Mouse (Mus musculus): ENCODE data around the gene St3gal3. TPM values are rescaled to one million over a fixed set of nuclear protein-coding genes. Genes with fewer than 3 reads are reported as not detected.

The St3gal3 gene
- total and polyA plus RNA-seq, 3 experiments: 16.4 to 23.3 TPM; not detected in 1

DNA sequence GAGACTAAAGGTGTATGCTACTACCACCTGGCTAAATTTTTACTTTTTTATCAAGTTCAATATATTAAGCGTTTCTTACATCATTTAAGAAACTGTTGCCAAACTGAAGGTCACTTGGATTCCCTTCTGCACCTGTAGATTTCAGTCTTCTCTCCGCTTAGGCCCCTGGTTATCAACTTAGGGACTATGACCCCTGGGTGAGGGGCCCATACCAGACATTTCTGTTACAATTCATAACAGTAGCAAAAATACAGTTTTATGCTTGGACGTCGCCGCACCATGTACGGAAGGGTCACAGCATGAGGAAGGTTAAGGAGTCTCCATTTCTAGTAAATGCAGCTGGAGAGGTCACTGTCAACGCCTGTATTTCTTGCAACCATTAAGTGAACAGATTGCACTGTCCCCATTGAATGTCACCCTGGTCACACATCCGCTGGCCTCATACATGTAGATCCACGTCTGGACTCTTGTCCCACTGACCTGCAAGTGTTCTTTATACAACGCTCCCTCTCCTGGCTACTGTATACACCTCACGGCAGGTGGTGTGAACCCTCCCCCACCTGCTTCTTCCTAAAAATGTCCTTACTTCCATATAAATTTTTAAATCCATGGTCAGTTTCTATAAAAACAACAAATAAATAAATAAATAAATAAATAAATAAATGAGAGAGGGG, 41.8 kb downstream of the St3gal3 start:
- no peak for DNase-seq (ENCODE audit: low read depth, low spot score)
- Histone ChIP-seq H3K9me3 (replicated peaks; ENCODE audit: insufficient read depth, low read length) (no peaks in the 10 kb centered on the region), H3K4me3 (ENCODE audit: control insufficient read depth in 1 of 2, insufficient read depth in 1 of 2, low read depth in 2 of 2, low read length in 2 of 2) (no peak overlapping the region), H3K36me3 (ENCODE audit: control insufficient read depth in 1 of 2, insufficient read depth in 2 of 2, low read length in 2 of 2) (no peaks in the 10 kb centered on the region; a peak in 1 of 4 replicates), H3K27ac (ENCODE audit: control insufficient read depth, low read depth, low read length) (no peak overlapping the region), H3K79me2 (ENCODE audit: control insufficient read depth, insufficient read depth, low read length, poor library complexity) (no peaks in the 10 kb centered on the region), H3K27me3 (ENCODE audit: control insufficient read depth in 1 of 2, insufficient read depth in 2 of 2, low read length in 2 of 2) (no peaks in the 10 kb centered on the region), H3K4me1 (ENCODE audit: control insufficient read depth in 1 of 2, insufficient read depth in 2 of 2, low read length in 2 of 2) (no peaks in the 10 kb centered on the region), H3K9ac (ENCODE audit: control insufficient read depth, low read depth, low read length, poor library complexity, severe bottlenecking) (no peak overlapping the region)
- TF ChIP-seq MEF2A (IDR thresholded peaks at IDR 0.05; ENCODE audit: extremely low read depth, insufficient replicate concordance, low read depth, low read length, poor library complexity, severe bottlenecking): no peak
- TF ChIP-seq CTCF (IDR thresholded peaks at IDR 0.05 in 2 of 3, conservative IDR thresholded peaks at IDR 0.05 in 1 of 3; ENCODE audit: control insufficient read depth in 1 of 3, insufficient read depth in 1 of 3, low read depth in 2 of 3, low read length in 3 of 3, poor library complexity in 1 of 3, severe bottlenecking in 1 of 3): no peak
- TF ChIP-seq ZNF384 (IDR thresholded peaks at IDR 0.05; ENCODE audit: low read depth, low read length): no peak
- no peak for TF ChIP-seq TAL1 (IDR thresholded peaks at IDR 0.05; ENCODE audit: low read length)
- no peak for TF ChIP-seq TBP (IDR thresholded peaks at IDR 0.05; ENCODE audit: low read depth, low read length)
- no peak for TF ChIP-seq MAFK (IDR thresholded peaks at IDR 0.05; ENCODE audit: borderline replicate concordance, low read depth, low read length)
- no peak for TF ChIP-seq TCF12 (IDR thresholded peaks at IDR 0.05; ENCODE audit: low read depth, low read length)
- no peak for TF ChIP-seq USF2 (IDR thresholded peaks at IDR 0.05; ENCODE audit: borderline replicate concordance in 1 of 2, insufficient read depth in 1 of 2, low read depth in 1 of 2, low read length in 2 of 2)
- TF ChIP-seq ELF1 (IDR thresholded peaks at IDR 0.05; ENCODE audit: low read depth, low read length): no peak
- TF ChIP-seq NELFE (IDR thresholded peaks at IDR 0.05; ENCODE audit: low read depth, low read length): no peak
- TF ChIP-seq ETS1 (IDR thresholded peaks at IDR 0.05; ENCODE audit: low read depth, low read length): no peak
- no peak for TF ChIP-seq BHLHE40 (IDR thresholded peaks at IDR 0.05; ENCODE audit: borderline replicate concordance, low read depth, low read length)
- no peak for TF ChIP-seq MAZ (IDR thresholded peaks at IDR 0.05; ENCODE audit: low read depth, low read length)
- TF ChIP-seq MYB (IDR thresholded peaks at IDR 0.05; ENCODE audit: low read depth, low read length): no peak
- TF ChIP-seq POLR2AphosphoS2 (IDR thresholded peaks at IDR 0.05; ENCODE audit: low read length): no peak
- no peak for TF ChIP-seq POLR2AphosphoS5 (IDR thresholded peaks at IDR 0.05; ENCODE audit: borderline replicate concordance, low read depth, low read length)

DNA sequence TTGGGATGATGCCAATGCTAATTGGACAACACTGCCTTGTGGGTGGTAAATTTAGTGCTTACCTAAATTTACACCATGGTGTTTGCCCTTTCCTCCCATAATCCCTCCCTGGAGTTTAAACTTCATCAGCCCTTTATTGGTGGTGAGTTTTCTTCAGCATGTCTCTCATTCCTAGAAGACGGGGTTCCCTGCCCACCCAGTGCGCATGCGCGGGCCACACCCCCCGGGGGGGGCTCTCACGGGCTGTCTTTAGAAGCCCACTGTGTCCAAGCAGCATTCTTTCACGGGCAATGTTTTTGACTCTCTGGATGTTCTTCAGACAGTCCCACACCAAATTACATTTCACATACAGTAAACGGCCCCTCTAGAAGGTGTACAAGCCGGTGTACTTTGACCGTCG, 44.3 kb downstream of the St3gal3 start:
- Histone ChIP-seq H3K36me3 (ENCODE audit: control insufficient read depth in 1 of 2, insufficient read depth in 2 of 2, low read length in 2 of 2) (no peaks in the 10 kb centered on the region), H3K27me3 (ENCODE audit: control insufficient read depth in 1 of 2, insufficient read depth in 2 of 2, low read length in 2 of 2) (no peaks in the 10 kb centered on the region), H3K4me3 (ENCODE audit: control insufficient read depth in 1 of 2, insufficient read depth in 1 of 2, low read depth in 2 of 2, low read length in 2 of 2) (no peak overlapping the region), H3K27ac (ENCODE audit: control insufficient read depth, low read depth, low read length) (no peak overlapping the region), H3K9me3 (replicated peaks; ENCODE audit: insufficient read depth, low read length) (no peaks in the 10 kb centered on the region), H3K79me2 (ENCODE audit: control insufficient read depth, insufficient read depth, low read length, poor library complexity) (no peaks in the 10 kb centered on the region), H3K9ac (ENCODE audit: control insufficient read depth, low read depth, low read length, poor library complexity, severe bottlenecking) (no peak overlapping the region), H3K4me1 (ENCODE audit: control insufficient read depth in 1 of 2, insufficient read depth in 2 of 2, low read length in 2 of 2) (no peaks in the 10 kb centered on the region)
- DNase-seq (ENCODE audit: low read depth, low spot score): no peak
- TF ChIP-seq CHD2 (IDR thresholded peaks at IDR 0.05; ENCODE audit: low read length): no peak
- TF ChIP-seq GABPA (IDR thresholded peaks at IDR 0.05; ENCODE audit: low read depth, low read length): no peak
- no peak for TF ChIP-seq ZKSCAN1 (IDR thresholded peaks at IDR 0.05; ENCODE audit: low read depth, low read length)
- TF ChIP-seq SMC3 (IDR thresholded peaks at IDR 0.05; ENCODE audit: low read depth, low read length): no peak
